Mouse (Mus musculus): ENCODE results near the gene Rbms3. TPM values are rescaled to one million over a fixed set of nuclear protein-coding genes. Genes with fewer than 3 reads are reported as not detected.

The Rbms3 gene
- total and polyA plus RNA-seq, 3 experiments: not detected

DNA sequence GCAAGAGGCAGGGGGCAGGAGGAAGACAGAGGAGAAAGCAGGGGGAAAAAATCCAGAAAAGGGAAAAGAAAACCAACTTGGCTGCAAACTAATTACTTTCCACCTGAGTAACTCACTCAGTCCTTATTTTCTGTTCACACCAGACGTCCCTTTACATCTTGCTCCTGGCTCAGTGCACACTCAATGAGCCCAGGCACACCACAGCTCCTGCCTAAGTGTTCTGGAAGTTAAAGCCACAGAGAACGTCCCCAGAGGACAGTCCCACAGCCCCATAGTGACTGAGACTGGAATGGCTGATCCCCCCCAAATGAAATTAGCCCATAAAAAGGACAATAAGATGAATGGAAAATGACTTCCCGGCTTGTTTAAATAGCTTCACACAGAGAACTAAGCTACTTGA lies 265.1 kb downstream of the Rbms3 start:
- Histone ChIP-seq H3K36me3 (replicated peaks in 1 of 2; ENCODE audit: control insufficient read depth in 1 of 2, insufficient read depth in 1 of 2, low read length in 1 of 2) (no peaks in the 10 kb centered on the region), H3K27me3 (replicated peaks) (no peaks in the 10 kb centered on the region), H3K4me3 (replicated peaks in 1 of 3; ENCODE audit: low read depth in 2 of 3, low read length in 2 of 3, poor library complexity in 1 of 3) (no peak overlapping the region), H3K9me3 (replicated peaks; ENCODE audit: low read length) (peaks cover 76% of the 10 kb centered on the region), H3K79me2 (replicated peaks; ENCODE audit: control insufficient read depth, extremely low read depth, insufficient read depth, poor library complexity, severe bottlenecking) (no peaks in the 10 kb centered on the region), H3K9ac (ENCODE audit: insufficient read depth, low read depth) (no peak overlapping the region), H3K4me1 (ENCODE audit: control insufficient read depth in 1 of 2, insufficient read depth in 2 of 2) (no peaks in the 10 kb centered on the region), H3K4me2 (ENCODE audit: insufficient read depth, low read depth, poor library complexity, severe bottlenecking) (no peak overlapping the region), H3K27ac (ENCODE audit: insufficient read depth, low read depth) (no peak overlapping the region)
- DNase-seq (ENCODE audit: extremely low read depth): no peak
- in situ Hi-C loops (cut with MboI; ENCODE audit: low pct_ligation_motif_present, low pct_unique_long_range_greater_than_20kb, low sequenced_read_pairs) (no loop called here), dilution Hi-C loops (cut with MboI; ENCODE audit: extremely low pct_ligation_motif_present, extremely low pct_unique_long_range_greater_than_20kb, low sequenced_read_pairs) (no loop called here)
- TF ChIP-seq EP300 (IDR thresholded peaks at IDR 0.05; ENCODE audit: low read length): no peak
- no peak for TF ChIP-seq ZKSCAN1 (IDR thresholded peaks at IDR 0.05; ENCODE audit: borderline replicate concordance, low read depth, low read length)
- TF ChIP-seq KAT2A (IDR thresholded peaks at IDR 0.05; ENCODE audit: insufficient replicate concordance, low read length): no peak
- no peak for TF ChIP-seq RCOR1 (conservative IDR thresholded peaks at IDR 0.05; ENCODE audit: low read depth, low read length)
- no peak for TF ChIP-seq IRF4 (IDR thresholded peaks at IDR 0.05; ENCODE audit: low read depth, low read length)
- TF ChIP-seq SIN3A (IDR thresholded peaks at IDR 0.05; ENCODE audit: low read length): no peak
- TF ChIP-seq UBTF (IDR thresholded peaks at IDR 0.05; ENCODE audit: low read depth, low read length): no peak
- no peak for TF ChIP-seq SMC3 (IDR thresholded peaks at IDR 0.05; ENCODE audit: low read depth, low read length)
- no peak for TF ChIP-seq ETS1 (conservative IDR thresholded peaks at IDR 0.05; ENCODE audit: low read depth, low read length)
- no peak for TF ChIP-seq JUN (IDR thresholded peaks at IDR 0.05; ENCODE audit: insufficient read depth, low read depth, low read length)
- TF ChIP-seq MAFK (IDR thresholded peaks at IDR 0.05; ENCODE audit: insufficient replicate concordance, low read length): no peak
- no peak for TF ChIP-seq USF1 (IDR thresholded peaks at IDR 0.05; ENCODE audit: low read depth, low read length)
- no peak for TF ChIP-seq ZNF384 (IDR thresholded peaks at IDR 0.05; ENCODE audit: low read depth, low read length)
- no peak for TF ChIP-seq MAX (IDR thresholded peaks at IDR 0.05; ENCODE audit: low read length)
- no peak for TF ChIP-seq BHLHE40 (IDR thresholded peaks at IDR 0.05; ENCODE audit: low read depth, low read length)
- TF ChIP-seq E2F4 (IDR thresholded peaks at IDR 0.05; ENCODE audit: insufficient replicate concordance, low read depth, low read length): no peak
- no peak for TF ChIP-seq POLR2AphosphoS2 (IDR thresholded peaks at IDR 0.05; ENCODE audit: low read depth, low read length)
- no peak for TF ChIP-seq ZMIZ1 (IDR thresholded peaks at IDR 0.05; ENCODE audit: low read depth, low read length)

DNA sequence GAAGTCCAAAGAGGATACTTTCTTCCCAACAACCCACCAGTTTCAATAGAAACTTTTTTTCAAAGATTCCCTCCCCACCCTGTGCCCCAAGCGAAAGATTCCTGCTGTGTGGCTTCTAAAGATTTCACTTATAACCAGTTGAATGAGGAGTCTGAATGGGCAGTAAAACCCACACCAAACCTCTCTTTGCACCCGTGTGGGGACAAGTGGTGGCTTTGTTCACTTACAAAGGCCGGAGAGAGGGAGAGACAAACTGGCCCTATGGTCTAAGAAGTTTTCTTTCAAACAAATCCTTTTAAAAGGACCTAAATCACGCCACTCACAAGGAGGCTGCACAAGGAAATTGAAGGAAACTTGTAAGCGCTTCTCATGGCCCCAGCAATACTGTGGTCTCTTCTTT lies 268.3 kb downstream of the Rbms3 start:
- H3K36me3 ChIP-seq (replicated peaks in 1 of 2; ENCODE audit: control insufficient read depth in 1 of 2, insufficient read depth in 1 of 2, low read length in 1 of 2): no peaks in the 10 kb centered on the region
- no peaks in the 10 kb centered on the region for H3K79me2 ChIP-seq (replicated peaks; ENCODE audit: control insufficient read depth, extremely low read depth, insufficient read depth, poor library complexity, severe bottlenecking)
- DNase-seq (ENCODE audit: extremely low read depth): no peak
- no peak overlapping the region for H3K4me2 ChIP-seq (ENCODE audit: insufficient read depth, low read depth, poor library complexity, severe bottlenecking)
- no peak overlapping the region for H3K9ac ChIP-seq (ENCODE audit: insufficient read depth, low read depth)
- no peak for TF ChIP-seq UBTF (IDR thresholded peaks at IDR 0.05; ENCODE audit: low read depth, low read length)
- TF ChIP-seq ZMIZ1 (IDR thresholded peaks at IDR 0.05; ENCODE audit: low read depth, low read length): no peak
- no peak for TF ChIP-seq RCOR1 (conservative IDR thresholded peaks at IDR 0.05; ENCODE audit: low read depth, low read length)
- no peak for TF ChIP-seq SIN3A (IDR thresholded peaks at IDR 0.05; ENCODE audit: low read length)
- no peak for TF ChIP-seq HCFC1 (IDR thresholded peaks at IDR 0.05; ENCODE audit: low read depth, low read length)
- TF ChIP-seq KAT2A (IDR thresholded peaks at IDR 0.05; ENCODE audit: insufficient replicate concordance, low read length): no peak
- TF ChIP-seq MXI1 (IDR thresholded peaks at IDR 0.05; ENCODE audit: low read depth, low read length): no peak
- TF ChIP-seq ELF1 (IDR thresholded peaks at IDR 0.05; ENCODE audit: low read depth, low read length): no peak
- TF ChIP-seq SMC3 (IDR thresholded peaks at IDR 0.05; ENCODE audit: low read depth, low read length): no peak
- TF ChIP-seq MAX (IDR thresholded peaks at IDR 0.05; ENCODE audit: low read length): no peak
- no peak for TF ChIP-seq ETS1 (conservative IDR thresholded peaks at IDR 0.05; ENCODE audit: low read depth, low read length)
- TF ChIP-seq MAFK (IDR thresholded peaks at IDR 0.05; ENCODE audit: insufficient replicate concordance, low read length): no peak
- H3K9me3 ChIP-seq (replicated peaks; ENCODE audit: low read length): peaks cover 78% of the 10 kb centered on the region
- in situ Hi-C loops (cut with MboI; ENCODE audit: low pct_ligation_motif_present, low pct_unique_long_range_greater_than_20kb, low sequenced_read_pairs): no loop called here
- H3K4me1 ChIP-seq (ENCODE audit: control insufficient read depth in 1 of 2, insufficient read depth in 2 of 2): no peaks in the 10 kb centered on the region
- H3K27ac ChIP-seq (ENCODE audit: insufficient read depth, low read depth): no peak overlapping the region
- H3K4me3 ChIP-seq (replicated peaks in 1 of 3; ENCODE audit: low read depth in 2 of 3, low read length in 2 of 3, poor library complexity in 1 of 3): no peak overlapping the region
- dilution Hi-C loops (cut with MboI; ENCODE audit: extremely low pct_ligation_motif_present, extremely low pct_unique_long_range_greater_than_20kb, low sequenced_read_pairs): no loop called here
- no peaks in the 10 kb centered on the region for H3K27me3 ChIP-seq (replicated peaks)
